Mouse (Mus musculus): Measurements from ENCODE around the gene Tmem217.
"Not testable (repeated sequence)": the region's sequence is repeated elsewhere in the genome, so short reads cannot be mapped to it uniquely, and the experiment has no call there.

Gene Tmem217

GRCm38 (mm10) chr17:29548994-29549393, 3.2 kb downstream of the Tmem217 start:
- DNase-seq (ENCODE audit: low read depth), result no peak

DNA sequence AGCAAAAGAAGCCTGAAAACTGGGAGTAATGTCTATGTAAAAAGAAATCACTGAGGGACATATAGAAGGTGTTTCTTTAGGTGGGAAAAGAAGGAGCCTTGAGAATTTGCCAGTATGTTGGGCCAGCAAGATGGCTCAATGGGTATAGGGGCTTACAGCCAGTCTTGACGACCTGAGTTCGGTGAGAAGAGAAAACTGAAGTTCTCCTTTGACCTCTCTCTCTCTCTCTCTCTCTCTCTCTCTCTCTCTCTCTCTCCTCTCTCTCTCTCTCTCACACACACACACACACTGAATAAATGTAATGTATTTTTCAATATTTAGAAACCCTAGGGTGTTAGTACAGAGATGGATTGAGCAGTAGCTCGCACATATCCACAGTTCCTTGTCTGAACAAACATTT, 3.7 kb downstream of the Tmem217 start:
- no peak for DNase-seq (ENCODE audit: low read depth)

GRCm38 (mm10) chr17:29545241-29545640, 6.9 kb downstream of the Tmem217 start:
- DNase-seq (ENCODE audit: low read depth), result no peak

GRCm38 (mm10) chr17:29544064-29544463, 8.1 kb downstream of the Tmem217 start:
- DNase-seq (ENCODE audit: low read depth), result no peak

GRCm38 (mm10) chr17:29542831-29543690, 9.1 kb downstream of the Tmem217 start:
- DNase-seq (ENCODE audit: low read depth), result no peak

DNA sequence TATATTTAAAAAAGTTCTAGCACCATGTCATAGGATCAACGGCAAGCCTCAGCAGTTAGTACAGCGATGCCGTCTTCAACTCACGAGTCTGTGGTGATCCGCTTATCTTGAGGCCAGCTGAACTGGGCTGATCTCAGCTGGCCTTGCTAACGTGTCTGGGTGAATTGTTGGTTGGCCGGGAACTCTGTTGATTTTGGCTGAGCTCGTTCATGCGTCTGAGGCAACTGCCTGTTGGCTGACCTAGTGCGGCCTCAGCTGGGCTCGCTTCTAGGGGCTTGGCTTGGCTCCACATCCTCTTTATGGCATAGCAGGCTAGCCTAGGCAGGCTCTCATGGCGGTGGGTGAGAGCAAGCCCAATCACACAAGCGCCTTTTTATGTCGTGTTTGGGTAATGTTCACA, 10.8 kb downstream of the Tmem217 start:
- DNase-seq (ENCODE audit: low read depth), result peak; percentile 98

GRCm38 (mm10) chr17:29540426-29540825, 11.8 kb downstream of the Tmem217 start:
- no peak for DNase-seq (ENCODE audit: low read depth)

DNA sequence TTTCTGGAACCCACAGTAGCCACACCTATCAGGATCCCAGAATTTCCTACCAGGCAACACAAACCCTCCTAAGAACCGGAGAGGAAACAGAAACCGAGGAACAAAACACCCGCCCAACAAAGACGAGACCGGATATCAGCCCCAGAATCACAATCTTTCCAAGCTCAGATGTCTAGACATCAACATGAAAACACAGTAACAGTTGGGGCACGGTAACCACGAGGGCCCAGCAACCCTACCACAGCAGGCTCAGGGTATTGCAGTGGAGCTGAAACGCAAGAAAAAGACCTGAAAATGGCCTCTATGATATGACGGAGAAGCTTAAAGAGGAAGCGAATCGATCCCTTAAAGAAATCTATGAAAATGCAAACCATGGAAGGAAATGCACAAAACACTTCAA, 18.3 kb downstream of the Tmem217 start:
- no peak for DNase-seq (ENCODE audit: low read depth)

DNA sequence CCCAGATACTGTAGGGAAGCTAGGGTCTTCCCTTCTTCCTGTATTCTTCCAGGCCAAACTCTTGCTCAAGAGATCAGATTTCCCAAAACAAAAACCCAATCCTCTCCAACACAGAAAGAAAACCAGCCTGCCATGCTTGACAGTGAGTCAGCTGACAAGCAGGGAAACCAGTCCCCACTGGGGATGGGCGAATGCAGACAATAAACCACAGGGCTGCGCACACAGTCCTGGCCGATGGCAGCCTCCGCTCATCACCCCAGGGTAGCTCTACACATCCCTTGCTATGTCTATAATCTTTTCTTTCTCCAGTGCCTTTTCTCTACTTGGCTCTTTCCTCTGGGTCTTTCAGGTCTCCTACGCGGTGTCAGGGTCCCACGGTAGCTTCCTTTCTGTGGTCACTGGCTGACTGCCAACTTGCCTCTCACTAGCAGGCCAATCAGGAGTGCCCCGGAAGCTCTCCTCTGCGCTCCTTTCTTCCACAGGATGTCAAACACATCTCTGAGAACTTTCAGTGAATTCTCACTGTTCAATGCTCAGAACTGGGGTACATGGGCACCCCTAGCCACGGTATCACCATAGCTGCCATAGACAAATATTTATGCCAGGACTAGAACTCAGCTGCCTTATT, 20.3 kb downstream of the Tmem217 start:
- DNase-seq (ENCODE audit: low read depth), result no peak

DNA sequence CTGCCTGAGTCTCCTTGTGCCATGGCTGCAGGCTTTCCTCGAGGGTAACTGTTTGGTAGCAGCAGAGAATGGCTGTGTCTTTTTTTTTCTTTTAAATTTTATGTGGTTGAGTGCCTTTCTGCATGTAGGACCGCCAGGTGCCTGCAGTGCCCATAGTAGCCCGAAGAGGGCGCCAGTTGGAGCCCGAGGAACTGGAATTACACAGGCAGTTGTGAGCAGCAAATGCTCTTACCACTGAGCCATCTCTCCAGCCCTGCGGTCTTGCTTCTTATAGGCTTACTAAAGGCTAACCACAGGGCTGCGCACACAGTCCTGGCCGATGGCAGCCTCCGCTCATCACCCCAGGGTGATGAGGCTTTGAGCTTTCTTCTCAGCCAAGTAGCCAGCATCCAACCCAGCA, 20.9 kb downstream of the Tmem217 start:
- DNase-seq (ENCODE audit: low read depth), result no peak

GRCm38 (mm10) chr17:29530508-29530907, 21.7 kb downstream of the Tmem217 start:
- DNase-seq (ENCODE audit: low read depth), result no peak

DNA sequence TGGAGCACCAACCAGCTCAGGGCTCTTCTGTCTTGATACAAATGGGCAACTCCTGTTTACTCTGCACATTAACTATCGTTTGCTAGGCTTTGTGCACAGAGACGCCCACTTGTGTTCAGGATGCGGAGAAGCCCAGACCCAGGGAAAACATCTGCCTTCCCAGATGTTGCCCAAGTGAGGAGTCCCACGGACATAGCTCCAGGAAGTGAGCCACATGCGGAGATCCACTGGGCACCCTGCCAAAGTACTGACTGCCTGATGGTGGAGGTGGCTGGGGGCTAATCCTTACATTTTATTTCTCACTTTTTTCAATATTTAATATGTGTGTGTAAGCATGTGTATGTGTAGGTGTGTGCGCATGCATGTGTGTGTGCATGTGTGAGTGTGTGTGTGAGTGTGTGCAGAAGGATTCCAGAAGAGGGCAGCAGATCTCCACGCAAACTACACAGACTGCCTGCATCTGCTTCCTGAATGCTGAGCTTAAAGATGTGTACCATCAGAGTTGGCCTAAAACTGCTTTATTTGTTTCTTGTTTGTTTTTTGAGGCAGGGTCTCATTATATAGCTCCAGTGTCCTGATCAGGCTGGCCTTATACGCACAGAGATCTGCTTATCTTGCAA, 23.5 kb downstream of the Tmem217 start:
- no peak for DNase-seq (ENCODE audit: low read depth)

GRCm38 (mm10) chr17:29525613-29526012, 26.6 kb downstream of the Tmem217 start:
- no peak for DNase-seq (ENCODE audit: low read depth)

GRCm38 (mm10) chr17:29519731-29520130, 32.5 kb downstream of the Tmem217 start:
- no peak for DNase-seq (ENCODE audit: low read depth)

GRCm38 (mm10) chr17:29518665-29519064, 33.5 kb downstream of the Tmem217 start:
- not testable (repeated sequence) for DNase-seq (ENCODE audit: low read depth)

DNA sequence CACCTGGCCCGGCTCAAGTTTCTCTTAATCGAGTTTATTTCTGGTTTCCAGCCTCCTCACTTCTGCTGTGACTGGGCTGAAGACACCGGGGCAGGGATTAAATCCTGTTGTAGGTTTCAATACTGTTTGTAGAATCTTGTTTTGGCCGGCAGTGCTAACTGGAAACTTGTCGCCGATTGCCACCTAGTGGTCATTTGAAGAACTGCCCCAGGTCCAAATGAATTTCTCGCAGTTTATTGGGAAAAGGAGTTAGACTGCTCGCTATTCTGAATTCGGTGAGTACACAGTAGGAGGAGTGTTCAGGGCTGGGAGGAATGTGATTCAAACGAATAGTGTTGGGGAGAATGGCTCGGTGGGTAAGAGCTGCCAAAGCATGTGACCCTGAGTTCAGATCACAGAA, 37.8 kb downstream of the Tmem217 start:
- DNase-seq (ENCODE audit: low read depth), result peak; percentile 61

DNA sequence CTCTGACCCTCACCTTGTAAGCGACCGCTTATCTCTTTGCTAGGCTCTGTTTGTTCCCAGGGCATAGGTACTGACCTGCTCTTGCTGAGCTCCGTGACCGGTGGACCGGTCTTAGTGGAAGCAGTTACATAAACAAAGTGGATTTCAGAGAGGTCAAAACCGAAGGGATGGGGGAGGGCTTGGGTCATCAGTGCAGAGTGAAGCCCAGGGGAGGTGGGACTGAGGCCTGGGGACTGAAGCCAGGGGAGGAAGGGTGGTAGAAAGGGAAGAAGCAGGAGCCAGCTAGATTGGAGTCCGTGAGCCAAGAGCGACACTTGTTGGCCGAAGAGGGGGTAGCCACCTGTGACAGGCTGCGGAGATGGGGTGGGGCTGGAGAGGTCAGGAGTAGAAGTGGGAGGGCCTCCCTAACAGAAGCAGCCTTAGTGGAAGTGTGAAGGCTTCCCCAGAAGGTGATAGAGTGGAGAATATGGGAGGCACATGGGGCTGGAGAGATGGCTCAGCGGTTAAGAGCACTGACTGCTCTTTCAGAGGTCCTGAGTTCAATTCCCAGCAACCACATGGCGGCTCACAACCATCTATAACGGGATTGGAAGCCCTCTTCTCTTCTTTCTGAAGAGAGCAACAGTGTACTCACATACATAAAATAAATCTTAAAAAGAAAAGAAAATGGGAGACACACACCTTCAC, 39.0 kb downstream of the Tmem217 start:
- DNase-seq (ENCODE audit: low read depth), result no peak

DNA sequence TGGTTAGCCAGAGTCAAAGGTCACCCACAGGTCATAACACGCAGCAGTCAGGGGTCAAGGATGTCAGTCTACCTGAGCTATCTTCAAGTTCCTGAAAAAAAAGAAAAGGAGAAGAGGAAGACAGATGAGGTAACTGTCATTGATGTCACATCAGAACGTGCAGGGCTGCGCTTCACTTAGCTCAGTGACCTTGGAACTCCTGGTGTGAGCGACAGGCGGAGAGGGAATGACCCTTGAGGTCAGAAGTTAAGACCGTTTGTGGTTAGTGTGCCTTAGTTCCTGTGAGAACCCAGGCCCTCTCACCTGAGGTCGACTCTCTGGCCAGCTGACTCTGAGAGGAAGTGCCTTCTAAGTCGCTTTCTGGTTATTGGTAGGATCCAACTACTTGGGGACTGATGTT, 41.5 kb downstream of the Tmem217 start:
- DNase-seq (ENCODE audit: low read depth), result no peak

GRCm38 (mm10) chr17:29508927-29509608, 43.1 kb downstream of the Tmem217 start:
- no peak for DNase-seq (ENCODE audit: low read depth)

DNA sequence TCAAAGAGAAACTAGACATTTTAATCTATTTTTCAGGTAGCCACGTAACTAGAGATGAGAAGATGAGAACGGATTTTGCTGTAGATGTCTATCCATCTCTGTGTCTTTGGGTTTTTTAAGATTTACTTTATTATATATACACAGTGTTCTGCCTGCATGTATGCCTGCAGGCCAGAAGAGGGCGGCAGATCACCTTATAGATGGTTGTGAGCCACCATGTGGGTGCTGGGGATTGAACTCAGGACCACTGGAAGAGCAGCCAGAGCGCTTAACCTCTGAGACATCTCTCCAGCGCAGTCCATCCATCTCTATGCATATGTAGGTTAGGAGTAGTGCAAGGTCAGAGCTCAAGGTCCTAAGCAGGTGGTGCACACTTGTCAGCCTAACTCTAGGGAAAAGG, 48.5 kb downstream of the Tmem217 start:
- no peak for DNase-seq (ENCODE audit: low read depth)

DNA sequence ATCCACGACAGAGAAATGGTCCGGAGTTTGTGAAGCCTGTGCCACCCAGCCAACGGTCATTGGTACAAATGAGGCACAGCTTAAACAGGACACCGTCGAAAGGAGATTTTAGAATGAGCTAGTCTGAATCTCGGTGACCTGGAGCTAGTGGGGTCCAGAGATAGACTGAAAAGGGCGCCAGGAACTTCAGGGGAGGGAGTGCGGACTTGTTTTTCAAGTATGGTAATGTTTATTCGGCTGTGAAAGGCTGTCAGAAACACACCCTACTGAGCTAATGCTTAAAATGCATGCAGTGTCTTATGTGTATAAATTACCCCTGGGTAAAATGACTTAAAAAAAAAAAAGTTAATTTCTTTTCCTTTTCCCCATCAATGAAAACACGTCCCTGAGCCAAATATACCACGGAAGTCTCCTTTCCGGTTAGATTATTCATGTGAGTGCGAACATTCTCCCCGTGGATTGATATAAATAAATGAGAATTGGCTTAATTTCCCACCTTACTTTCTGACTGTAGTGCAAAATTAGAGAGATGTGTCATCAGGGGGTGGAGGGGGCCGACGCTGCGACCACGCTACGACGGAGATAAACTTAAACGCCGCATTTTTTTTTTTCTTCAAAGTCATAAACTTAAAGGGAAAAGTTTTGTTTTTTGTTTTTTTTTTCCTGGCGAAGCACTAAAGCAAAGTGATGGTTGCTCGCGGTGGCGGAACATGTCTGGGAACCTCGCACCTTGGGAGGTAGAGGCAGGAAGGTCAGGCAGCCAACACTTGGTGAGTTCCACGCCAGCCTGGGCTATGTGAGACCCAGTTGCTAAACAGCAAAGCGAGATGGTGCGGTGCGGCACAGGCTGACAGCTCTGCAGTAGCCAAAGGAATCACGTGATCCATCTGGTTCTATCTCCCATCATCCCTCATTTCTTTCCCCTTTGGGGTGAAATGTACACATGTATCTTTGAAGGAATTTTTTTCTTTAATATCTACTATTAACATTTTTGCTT, 49.2 kb downstream of the Tmem217 start:
- no peak for DNase-seq (ENCODE audit: low read depth)
